Mouse (Mus musculus): ENCODE measurements around the gene Ntsr1.

DNA sequence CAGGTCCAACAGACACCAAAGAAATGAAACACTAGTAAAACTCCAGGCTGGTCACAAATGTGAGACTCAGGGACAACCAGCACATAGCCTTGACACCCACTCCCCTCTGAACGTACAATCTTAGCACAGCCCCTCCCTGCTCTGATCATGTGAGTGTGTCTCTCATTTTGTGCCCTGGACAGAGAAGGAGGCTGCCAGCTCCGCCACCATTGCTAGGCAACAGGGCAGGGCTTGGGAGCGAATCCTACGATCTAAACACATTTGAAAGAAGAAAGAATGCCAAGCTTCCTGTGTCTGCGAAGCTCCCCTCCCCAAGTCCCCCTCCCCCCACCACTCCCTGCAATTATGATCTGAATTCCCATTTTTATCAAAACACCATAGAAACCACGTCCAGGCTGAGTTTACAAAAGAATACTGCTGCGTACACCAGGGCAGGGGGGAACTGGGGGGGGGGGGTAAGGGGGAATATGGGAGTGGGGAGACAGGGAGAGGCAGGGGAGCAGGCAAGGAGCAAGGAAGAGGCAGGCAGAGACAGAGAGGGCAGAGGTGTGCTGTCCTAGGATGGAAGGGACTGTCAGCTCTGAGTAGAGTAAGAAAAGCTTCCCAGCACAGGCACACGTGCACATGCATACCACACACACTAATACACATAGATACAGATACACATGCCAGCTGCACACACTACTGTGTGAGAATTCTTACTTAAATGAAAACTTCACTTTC is 47.8 kb downstream of the Ntsr1 start:
- TF ChIP-seq SMC3 (IDR thresholded peaks at IDR 0.05; ENCODE audit: low read depth, low read length), result no peak
- TF ChIP-seq POLR2A (IDR thresholded peaks at IDR 0.05; ENCODE audit: control insufficient read depth in 1 of 2, insufficient read depth in 1 of 2, low read depth in 1 of 2, low read length in 2 of 2, poor library complexity in 1 of 2), result no peak
- TF ChIP-seq TAL1 (IDR thresholded peaks at IDR 0.05; ENCODE audit: low read length), result no peak
- no peak for TF ChIP-seq ZC3H11A (IDR thresholded peaks at IDR 0.05; ENCODE audit: low read depth, low read length)
- no peak for TF ChIP-seq CHD2 (IDR thresholded peaks at IDR 0.05; ENCODE audit: low read length)
- TF ChIP-seq MAX (IDR thresholded peaks at IDR 0.05; ENCODE audit: low read length), result no peak
- no peak for TF ChIP-seq GATA1 (IDR thresholded peaks at IDR 0.05; ENCODE audit: low read depth, low read length)
- TF ChIP-seq NELFE (IDR thresholded peaks at IDR 0.05; ENCODE audit: low read depth, low read length), result no peak
- TF ChIP-seq USF2 (IDR thresholded peaks at IDR 0.05; ENCODE audit: borderline replicate concordance in 1 of 2, insufficient read depth in 1 of 2, low read depth in 1 of 2, low read length in 2 of 2), result no peak
- TF ChIP-seq CTCF (IDR thresholded peaks at IDR 0.05 in 2 of 3, conservative IDR thresholded peaks at IDR 0.05 in 1 of 3; ENCODE audit: control insufficient read depth in 1 of 3, insufficient read depth in 1 of 3, low read depth in 2 of 3, low read length in 3 of 3, poor library complexity in 1 of 3, severe bottlenecking in 1 of 3), result no peak
- TF ChIP-seq GABPA (IDR thresholded peaks at IDR 0.05; ENCODE audit: low read depth, low read length), result no peak
